Mouse (Mus musculus) hindbrain, embryonic 15.5 days (tissue): ENCODE results near the gene Nxf1. TPM values are rescaled to one million over a fixed set of nuclear protein-coding genes. Genes with fewer than 3 reads are reported as not detected.
A peak's percentile ranks its signal among the peaks of the same experiment; 100 is the strongest.
"Not testable (repeated sequence)": the region's sequence is repeated elsewhere in the genome, so short reads cannot be mapped to it uniquely, and the experiment has no call there.

Source experiments
- ATAC-seq: fragments of 200-750 bp; cut with Nextera tagmentation; 2 replicates; pipeline ENCODE4 v1.8.0; 2017; ENCODE audit warnings: low read depth, moderate number of reproducible peaks, moderate TSS enrichment; ENCODE audit not compliant: low FRiP score
- H3K27ac ChIP-seq: fragments of 300-500 bp; sonication (generic); replicated peaks from 2 replicates; pipeline ENCODE4 v1.5.1; 2015; ENCODE audit warnings: mild to moderate bottlenecking, inconsistent platforms
- H3K27me3 ChIP-seq: fragments of 300-500 bp; sonication (generic); 2 replicates; pipeline ENCODE4 v1.6.1; 2015; ENCODE audit warnings: control low read depth, inconsistent platforms
- H3K36me3 ChIP-seq: fragments of 300-500 bp; sonication (generic); 2 replicates; pipeline ENCODE4 v1.6.1; 2015; ENCODE audit warnings: control low read depth, inconsistent platforms
- H3K4me1 ChIP-seq: fragments of 300-500 bp; sonication (generic); replicated peaks from 2 replicates; pipeline ENCODE4 v1.6.1; 2015; ENCODE audit warnings: control low read depth, inconsistent platforms
- H3K4me2 ChIP-seq: fragments of 300-500 bp; sonication (generic); 2 replicates; pipeline ENCODE4 v1.6.1; 2015; ENCODE audit warnings: moderate library complexity, mild to moderate bottlenecking, inconsistent platforms
- H3K4me3 ChIP-seq: fragments of 300-500 bp; sonication (generic); 2 replicates; pipeline ENCODE4 v1.5.1; 2015; ENCODE audit warnings: mild to moderate bottlenecking, inconsistent platforms
- H3K9ac ChIP-seq: fragments of 300-500 bp; sonication (generic); 2 replicates; pipeline ENCODE4 v1.6.1; 2015; ENCODE audit warnings: inconsistent platforms
- H3K9me3 ChIP-seq: fragments of 300-500 bp; sonication (generic); 2 replicates; pipeline ENCODE4 v1.6.1; 2016; ENCODE audit warnings: control low read depth, inconsistent platforms
- WGBS: fragments of 180-500 bp; shearing (Covaris S2); methylation state at CpG from one replicate; pipeline ENCODE4 v1.1.7; 2015; 5-methylcytosine and 5-hydroxymethylcytosine counted together
- polyA plus RNA-seq: library from polyadenylated mRNA; unstranded; fragments of >200 nt; fragmentation: Nextera tagmentation; extraction: Ambion mirVana; gene quantifications from 2 replicates; pipeline ENCODE4 v1.2.1, GENCODE M21; 2015

Gene Nxf1
- polyA plus RNA-seq, 1 experiment from 2014 or later = 145 TPM

- H3K4me2 ChIP-seq = no peak overlapping the region
- no peak for ATAC-seq
- H3K9me3 ChIP-seq = no peaks in the 10 kb centered on the region
- H3K9ac ChIP-seq = no peak overlapping the region
- H3K36me3 ChIP-seq = peaks cover 7% of the 10 kb centered on the region; the same call in 1 of the 2 replicates
- H3K27me3 ChIP-seq = no peaks in the 10 kb centered on the region
- H3K27ac ChIP-seq = no peak overlapping the region
- peaks cover 38% of the 10 kb centered on the region for H3K4me1 ChIP-seq
- WGBS = 74% methylated on average over 8 of the region's 10 CpGs
- H3K4me3 ChIP-seq = no peak overlapping the region
Observed at GRCm38 (mm10) chr19:8716767-8717475, 40.0 kb upstream of the Nxf1 start.

GRCm38 (mm10) chr19:8718357-8718756, 38.5 kb upstream of the Nxf1 start:
- peaks cover 32% of the 10 kb centered on the region for H3K4me1 ChIP-seq
- H3K9me3 ChIP-seq = no peaks in the 10 kb centered on the region
- no peaks in the 10 kb centered on the region for H3K27me3 ChIP-seq
- no peak for ATAC-seq
- H3K4me3 ChIP-seq = no peak overlapping the region
- no peak overlapping the region for H3K4me2 ChIP-seq
- H3K9ac ChIP-seq = no peak overlapping the region
- H3K27ac ChIP-seq = no peak overlapping the region
- H3K36me3 ChIP-seq = no peaks in the 10 kb centered on the region
- WGBS = 75% methylated on average over 3 of the region's 3 CpGs

DNA sequence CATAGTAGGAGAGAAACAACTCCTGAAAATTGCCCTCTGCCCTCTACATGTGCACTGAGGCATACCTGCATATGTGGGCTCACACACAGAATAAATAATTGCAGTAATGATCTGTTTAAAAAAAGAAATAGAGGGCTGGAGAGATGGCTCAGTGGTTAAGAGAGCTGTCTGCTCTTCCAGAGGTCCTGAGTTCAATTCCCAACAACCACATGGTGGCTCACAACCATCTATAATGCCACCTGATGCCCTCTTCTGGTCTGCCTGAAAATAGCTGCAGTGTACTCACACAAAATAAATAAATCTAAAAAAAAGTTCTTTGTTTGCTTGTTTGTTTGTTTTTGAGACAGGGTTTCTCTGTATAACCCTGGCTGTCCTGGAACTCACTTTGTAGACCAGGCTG, 37.8 kb upstream of the Nxf1 start:
- not testable (repeated sequence) for H3K9ac ChIP-seq, H3K4me2 ChIP-seq, H3K4me3 ChIP-seq, H3K27me3 ChIP-seq, H3K27ac ChIP-seq, ATAC-seq, H3K9me3 ChIP-seq, H3K36me3 ChIP-seq
- H3K4me1 ChIP-seq = peaks cover 28% of the 10 kb centered on the region

GRCm38 (mm10) chr19:8721378-8721777, 35.5 kb upstream of the Nxf1 start:
- Histone ChIP-seq H3K4me3 (peak overlapping the region; percentile 71), H3K4me2 (peak overlapping the region; percentile 61), H3K27me3 (no peaks in the 10 kb centered on the region), H3K27ac (no peak overlapping the region), H3K4me1 (peaks cover 36% of the 10 kb centered on the region), H3K36me3 (peaks cover 20% of the 10 kb centered on the region), H3K9me3 (no peaks in the 10 kb centered on the region), H3K9ac (no peak overlapping the region)
- WGBS = 71% methylated on average over 1 of the region's 1 CpGs
- no peak for ATAC-seq

- WGBS = 66% methylated on average over 4 of the region's 4 CpGs
- Histone ChIP-seq H3K4me2 (peak overlapping the region; percentile 61), H3K36me3 (peaks cover 27% of the 10 kb centered on the region), H3K27ac (peak overlapping the region; percentile 97), H3K4me3 (peak overlapping the region; percentile 71), H3K4me1 (peaks cover 36% of the 10 kb centered on the region), H3K9me3 (no peaks in the 10 kb centered on the region), H3K27me3 (no peaks in the 10 kb centered on the region), H3K9ac (peak overlapping the region; percentile 95)
- no peak for ATAC-seq
Observed at GRCm38 (mm10) chr19:8722021-8722420, 34.9 kb upstream of the Nxf1 start.

GRCm38 (mm10) chr19:8722559-8722906, 34.3 kb upstream of the Nxf1 start:
- Histone ChIP-seq H3K27me3 (no peaks in the 10 kb centered on the region), H3K36me3 (peaks cover 28% of the 10 kb centered on the region), H3K9me3 (no peaks in the 10 kb centered on the region), H3K4me2 (peak overlapping the region; percentile 61), H3K4me3 (peak overlapping the region; percentile 71), H3K4me1 (peaks cover 36% of the 10 kb centered on the region), H3K9ac (peak overlapping the region; percentile 95), H3K27ac (peak overlapping the region; percentile 97)
- ATAC-seq = peak; percentile 0; the same call in 1 of the 2 replicates
- WGBS = under 1% methylated on average over 5 of the region's 5 CpGs

- peak within 1 kb of the TSS; percentile 97 for H3K27ac ChIP-seq
- peak within 1 kb of the TSS; percentile 95 for H3K9ac ChIP-seq
- peak within 1 kb of the TSS; percentile 71 for H3K4me3 ChIP-seq
- peaks cover 28% of the 10 kb centered on the region for H3K36me3 ChIP-seq
- no peaks in the 10 kb centered on the region for H3K9me3 ChIP-seq
- H3K27me3 ChIP-seq = no peaks in the 10 kb centered on the region
- WGBS = under 1% methylated on average over 50 of the region's 50 CpGs
- H3K4me2 ChIP-seq = peak within 1 kb of the TSS; percentile 61
- H3K4me1 ChIP-seq = peaks cover 36% of the 10 kb centered on the region
- ATAC-seq = peak; percentile 98
Observed at GRCm38 (mm10) chr19:8722907-8723573, 33.8 kb upstream of the Nxf1 start, which contains the start of gene Slc3a2. Slc3a2 (minus strand) TSS chr19:8723369.

- peaks cover 28% of the 10 kb centered on the region for H3K36me3 ChIP-seq
- peaks cover 36% of the 10 kb centered on the region for H3K4me1 ChIP-seq
- no peak for ATAC-seq
- H3K9ac ChIP-seq = peak overlapping the region; percentile 75
- peak overlapping the region; percentile 61 for H3K4me2 ChIP-seq
- peak overlapping the region; percentile 80 for H3K27ac ChIP-seq
- peak overlapping the region; percentile 71 for H3K4me3 ChIP-seq
- no peaks in the 10 kb centered on the region for H3K27me3 ChIP-seq
- H3K9me3 ChIP-seq = no peaks in the 10 kb centered on the region
- under 1% methylated on average over 20 of the region's 20 CpGs for WGBS
Observed at GRCm38 (mm10) chr19:8723574-8724346, 33.1 kb upstream of the Nxf1 start.

GRCm38 (mm10) chr19:8724392-8724791, 32.5 kb upstream of the Nxf1 start:
- H3K9ac ChIP-seq = peak overlapping the region; percentile 75
- H3K27ac ChIP-seq = peak overlapping the region; percentile 80; the same call in 1 of the 2 replicates
- no peak for ATAC-seq
- H3K4me2 ChIP-seq = peak overlapping the region; percentile 61
- peaks cover 36% of the 10 kb centered on the region for H3K4me1 ChIP-seq
- no peaks in the 10 kb centered on the region for H3K9me3 ChIP-seq
- no peaks in the 10 kb centered on the region for H3K27me3 ChIP-seq
- peak overlapping the region; percentile 71 for H3K4me3 ChIP-seq
- WGBS = 3% methylated on average over 2 of the region's 2 CpGs
- peaks cover 28% of the 10 kb centered on the region for H3K36me3 ChIP-seq

- Histone ChIP-seq H3K36me3 (peaks cover 28% of the 10 kb centered on the region), H3K9ac (peak overlapping the region; percentile 75; the same call in 1 of the 2 replicates), H3K4me2 (peak overlapping the region; percentile 61), H3K27me3 (no peaks in the 10 kb centered on the region), H3K4me1 (peaks cover 34% of the 10 kb centered on the region), H3K4me3 (peak overlapping the region; percentile 71), H3K9me3 (no peaks in the 10 kb centered on the region), H3K27ac (no peak overlapping the region)
- 54% methylated on average over 4 of the region's 4 CpGs for WGBS
- no peak for ATAC-seq
Observed at GRCm38 (mm10) chr19:8725081-8725613, 31.7 kb upstream of the Nxf1 start.

DNA sequence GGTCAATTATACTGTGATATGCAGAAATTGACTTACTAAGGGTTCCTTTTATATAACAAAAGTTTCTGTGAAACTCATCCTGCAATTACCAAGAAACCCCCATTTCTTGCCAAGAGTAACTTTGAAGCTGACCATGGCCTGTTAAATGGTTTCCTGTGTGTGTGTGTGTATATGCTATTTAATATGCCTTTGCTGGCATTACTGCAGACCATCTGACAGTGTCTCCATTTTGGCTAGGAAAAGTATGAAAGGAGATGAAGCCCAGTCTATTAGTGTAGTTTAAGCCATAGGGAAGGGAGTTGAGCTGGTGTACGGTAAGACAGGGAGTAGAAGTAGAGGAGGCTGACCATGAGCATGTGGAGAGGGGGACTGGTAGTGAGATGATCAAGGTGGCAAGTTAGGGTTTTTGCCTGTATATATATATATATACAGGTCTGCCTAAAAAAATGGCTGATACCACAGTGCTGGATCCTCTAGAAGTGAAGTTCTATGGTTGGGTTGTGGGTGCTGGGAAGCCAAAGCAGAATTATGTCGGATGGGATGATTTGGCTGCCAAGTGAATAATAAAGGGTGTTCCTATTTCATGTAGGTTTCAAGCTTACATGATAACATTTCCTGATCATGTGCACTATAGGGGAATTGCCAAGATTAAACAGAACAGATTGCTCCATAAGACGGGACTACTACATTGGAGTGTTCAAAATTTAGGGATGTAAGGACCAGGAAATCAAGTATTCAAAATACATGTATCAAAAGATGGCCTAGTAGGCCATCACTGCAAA, 30.1 kb upstream of the Nxf1 start:
- Histone ChIP-seq H3K36me3 (peaks cover 28% of the 10 kb centered on the region), H3K9ac (no peak overlapping the region), H3K4me1 (peaks cover 21% of the 10 kb centered on the region), H3K9me3 (no peaks in the 10 kb centered on the region), H3K27ac (no peak overlapping the region), H3K4me3 (no peak overlapping the region), H3K4me2 (no peak overlapping the region), H3K27me3 (no peaks in the 10 kb centered on the region)
- no peak for ATAC-seq
- WGBS = 23% methylated on average over 3 of the region's 3 CpGs
